Comparison of ENCODE assay signal across 28 mouse cellular contexts in the genomic region with DNA sequence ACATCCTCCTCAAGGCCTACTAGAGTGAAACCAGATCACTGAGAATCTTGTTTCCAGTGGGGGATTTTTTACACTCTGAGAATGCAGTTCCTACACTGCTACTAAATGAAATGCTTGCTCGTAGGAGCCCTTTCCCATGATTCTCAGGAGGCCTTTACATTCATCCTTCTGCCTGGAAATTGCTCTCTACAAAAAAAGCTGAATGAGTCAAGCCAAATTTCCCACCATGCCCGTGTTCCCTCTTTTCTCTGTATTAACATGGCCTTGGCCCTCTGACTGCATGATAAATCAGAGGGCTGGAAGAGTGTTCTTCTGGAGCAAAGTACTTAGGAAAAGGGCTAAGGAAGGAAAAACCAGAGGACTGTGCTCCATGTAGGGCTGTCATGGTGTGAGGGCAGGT.
A peak's percentile ranks its signal among the peaks of the same experiment; 100 is the strongest.
DNase-seq lines count a peak whose midpoint lies in the region; ATAC-seq lines count a peak whose summit lies in the region.
"Had no signal": no experiment of that assay in that cellular context is flagged by ENCODE, and none has a peak within 500 bp of the region (broad histone marks: within the 10 kb centered on the region; RNA-seq: fewer than 3 reads in every experiment).

No protein-coding gene starts in this region.

- no peak overlapping the region for H3K4me3 ChIP-seq in forebrain, embryonic 10.5 days
- H3K4me3 ChIP-seq in forebrain, embryonic 15.5 days = no peak overlapping the region
- H3K4me3 ChIP-seq in embryonic facial prominence, embryonic 15.5 days (replicated peaks) = no peak overlapping the region
- H3K4me3 ChIP-seq: erythroblast, embryonic 14.5 days; forebrain, embryonic 12.5 days; kidney, embryonic 15.5 days; liver, embryonic 15.5 days; midbrain, embryonic 10.5 days; myocyte; neural tube, embryonic 12.5 days; stomach, embryonic 15.5 days had no signal

- H3K9me3 ChIP-seq in forebrain, embryonic 10.5 days = no peaks in the 10 kb centered on the region
- no peaks in the 10 kb centered on the region for H3K9me3 ChIP-seq in forebrain, embryonic 15.5 days
- H3K9me3 ChIP-seq in embryonic facial prominence, embryonic 15.5 days (replicated peaks) = no peaks in the 10 kb centered on the region
- H3K9me3 ChIP-seq: forebrain, embryonic 12.5 days; kidney, embryonic 15.5 days; liver, embryonic 15.5 days; midbrain, embryonic 10.5 days; neural tube, embryonic 12.5 days; stomach, embryonic 15.5 days had no signal

- H3K27ac ChIP-seq in forebrain, embryonic 10.5 days = 0 out of 2 replicates have a peak overlapping the region, but pooled peaks have one; percentile 15
- no peak overlapping the region for H3K27ac ChIP-seq in forebrain, embryonic 15.5 days (replicated peaks)
- peak overlapping the region; percentile 60; the same call in 1 of the 2 replicates for H3K27ac ChIP-seq in embryonic facial prominence, embryonic 15.5 days (replicated peaks)
- H3K27ac ChIP-seq: forebrain, embryonic 12.5 days; kidney, embryonic 15.5 days; liver, embryonic 15.5 days; midbrain, embryonic 10.5 days; neural tube, embryonic 12.5 days; stomach, embryonic 15.5 days had no signal

- no peak for ATAC-seq in forebrain, embryonic 15.5 days (replicated peaks)
- ATAC-seq in embryonic facial prominence, embryonic 15.5 days (ENCODE audit: insufficient number of reproducible peaks, low FRiP score, low TSS enrichment, low read depth) = no peak
- ATAC-seq: activated CD4-positive, CD25-positive, alpha-beta regulatory T cell, adult 4 months; hindbrain, embryonic 16.5 days; midbrain, embryonic 16.5 days had no signal

- no peaks in the 10 kb centered on the region for H3K36me3 ChIP-seq in forebrain, embryonic 10.5 days (replicated peaks)
- no peaks in the 10 kb centered on the region for H3K36me3 ChIP-seq in forebrain, embryonic 15.5 days
- no peaks in the 10 kb centered on the region for H3K36me3 ChIP-seq in embryonic facial prominence, embryonic 15.5 days
- H3K36me3 ChIP-seq: forebrain, embryonic 12.5 days; kidney, embryonic 15.5 days; liver, embryonic 15.5 days; midbrain, embryonic 10.5 days; neural tube, embryonic 12.5 days; stomach, embryonic 15.5 days had no signal

- H3K9ac ChIP-seq in forebrain, embryonic 15.5 days (replicated peaks) = no peak overlapping the region
- H3K9ac ChIP-seq in embryonic facial prominence, embryonic 15.5 days = no peak overlapping the region
- H3K9ac ChIP-seq: forebrain, embryonic 12.5 days; kidney, embryonic 15.5 days; liver, embryonic 15.5 days; lung, embryonic 14.5 days; neural tube, embryonic 12.5 days; stomach, embryonic 15.5 days had no signal

- WGBS in forebrain, embryonic 10.5 days = 83% methylated on average over 2 of the region's 2 CpGs
- 39% methylated on average over 2 of the region's 2 CpGs for WGBS in forebrain, embryonic 15.5 days
- WGBS in embryonic facial prominence, embryonic 15.5 days = 26% methylated on average over 2 of the region's 2 CpGs

- H3K4me1 ChIP-seq in forebrain, embryonic 10.5 days = peaks cover 9% of the 10 kb centered on the region
- H3K4me1 ChIP-seq in forebrain, embryonic 15.5 days = no peaks in the 10 kb centered on the region
- H3K4me1 ChIP-seq in embryonic facial prominence, embryonic 15.5 days = peaks cover 22% of the 10 kb centered on the region
- H3K4me1 ChIP-seq: liver, embryonic 15.5 days; midbrain, embryonic 10.5 days; neural tube, embryonic 12.5 days; stomach, embryonic 15.5 days had no signal

- no peaks in the 10 kb centered on the region for H3K27me3 ChIP-seq in forebrain, embryonic 10.5 days (ENCODE audit: poor library complexity, severe bottlenecking)
- H3K27me3 ChIP-seq in forebrain, embryonic 15.5 days = no peaks in the 10 kb centered on the region
- H3K27me3 ChIP-seq in embryonic facial prominence, embryonic 15.5 days = no peaks in the 10 kb centered on the region
- H3K27me3 ChIP-seq: forebrain, embryonic 12.5 days; kidney, embryonic 15.5 days; liver, embryonic 15.5 days; neural tube, embryonic 12.5 days; stomach, embryonic 15.5 days had no signal

- H3K4me2 ChIP-seq in forebrain, embryonic 15.5 days (replicated peaks) = no peak overlapping the region
- H3K4me2 ChIP-seq in embryonic facial prominence, embryonic 15.5 days (replicated peaks) = no peak overlapping the region
- H3K4me2 ChIP-seq: forebrain, embryonic 12.5 days; kidney, embryonic 15.5 days; liver, embryonic 15.5 days; lung, embryonic 14.5 days; neural tube, embryonic 12.5 days; stomach, embryonic 15.5 days had no signal

- DNase-seq in forebrain, embryonic 10.5 days (ENCODE audit: extremely low spot score, low spot score) = no peak
- DNase-seq in NIH3T3 (ENCODE audit: low read depth) (peak; percentile 61), liver (no peak)
- DNase-seq in adrenal gland, postnatal 10 days = peak; percentile 50
- no peak for DNase-seq in retina, postnatal 1 day
- no peak for DNase-seq in spleen, postnatal 4 days (ENCODE audit: low spot score in 2 of 2)
- DNase-seq: B cell, adult 2 months; cerebellum, adult 2 months; cerebellum, postnatal 14 days; gastrocnemius, postnatal 10 days; heart, postnatal 14 days; kidney, adult 18-20 months; kidney, postnatal 4 days; lung, embryonic 14.5 days; lung, postnatal 14 days had no signal

Comparison
In these comparisons a context has a peak if more than half of its experiments do, and no peak if none do; other contexts are left out.
1. DNase-seq: peak in NIH3T3 (single experiment) and adrenal gland, postnatal 10 days (single experiment); none in forebrain, embryonic 10.5 days (single experiment), retina, postnatal 1 day (single experiment), spleen, postnatal 4 days (0 of 2) and liver (single experiment).